Mouse (Mus musculus) midbrain, embryonic 14.5 days (tissue): ENCODE results near the gene Prickle2. TPM values are rescaled to one million over a fixed set of nuclear protein-coding genes. Genes with fewer than 3 reads are reported as not detected.

Experiments
- ATAC-seq: fragments of 200-750 bp; cut with Nextera tagmentation; 2 replicates; pipeline ENCODE4 v1.8.0; 2017; ENCODE audit warnings: moderate number of reproducible peaks, moderate library complexity; ENCODE audit not compliant: low FRiP score, low TSS enrichment
- DNase-seq: peaks from one replicate; pipeline ENCODE4 v3.0.0-alpha.2; 2015
- H3K27ac ChIP-seq: fragments of 300-500 bp; sonication (generic); replicated peaks from 2 replicates; pipeline ENCODE4 v1.5.1; 2014; ENCODE audit warnings: mild to moderate bottlenecking, low read depth, low read length, moderate library complexity
- H3K27me3 ChIP-seq: fragments of 300-500 bp; sonication (generic); 2 replicates; pipeline ENCODE4 v1.6.1; 2014; ENCODE audit warnings: low read length, control low read depth, mixed read lengths; ENCODE audit not compliant: control insufficient read depth, insufficient read depth
- H3K36me3 ChIP-seq: fragments of 300-500 bp; sonication (generic); 2 replicates; pipeline ENCODE4 v1.6.1; 2014; ENCODE audit warnings: low read length, control low read depth; ENCODE audit not compliant: control insufficient read depth, insufficient read depth
- H3K4me1 ChIP-seq: fragments of 300-500 bp; sonication (generic); 2 replicates; pipeline ENCODE4 v1.6.1; 2014; ENCODE audit warnings: mild to moderate bottlenecking, antibody characterized with exemption, low read length, control low read depth; ENCODE audit not compliant: control insufficient read depth, insufficient read depth
- H3K4me2 ChIP-seq: fragments of 300-500 bp; sonication (generic); 2 replicates; pipeline ENCODE4 v1.6.1; 2014; ENCODE audit warnings: mild to moderate bottlenecking, low read length, moderate library complexity
- H3K4me3 ChIP-seq: fragments of 300-500 bp; sonication (generic); replicated peaks from 2 replicates; pipeline ENCODE4 v1.5.1; 2014; ENCODE audit warnings: low read depth, low read length
- H3K9ac ChIP-seq: fragments of 300-500 bp; sonication (generic); replicated peaks from 2 replicates; pipeline ENCODE4 v1.6.1; 2014; ENCODE audit warnings: mild to moderate bottlenecking, low read length, moderate library complexity
- H3K9me3 ChIP-seq: fragments of 300-500 bp; sonication (generic); 2 replicates; pipeline ENCODE4 v1.6.1; 2016; ENCODE audit warnings: low read length, control low read depth, mixed read lengths; ENCODE audit not compliant: control insufficient read depth
- WGBS: fragments of 180-500 bp; shearing (Covaris S2); extraction: QIAGEN DNeasy Blood & Tissue Kit; methylation state at CpG from one replicate; pipeline ENCODE4 v1.1.7; 2014; 5-methylcytosine and 5-hydroxymethylcytosine counted together
- polyA plus RNA-seq: library from polyadenylated mRNA; unstranded; fragments of >200 nt; fragmentation: Nextera tagmentation; extraction: Ambion mirVana; gene quantifications from 2 replicates; pipeline ENCODE4 v1.2.1, GENCODE M21; 2014

Prickle2 gene
- polyA plus RNA-seq, 1 experiment from 2014 or later, result 18.0 TPM

- no peaks in the 10 kb centered on the region for H3K27me3 ChIP-seq
- no peak for ATAC-seq
These were observed 308.1 kb downstream of the Prickle2 start for GRCm38 (mm10) chr6:92397876-92398275.

GRCm38 (mm10) chr6:92395556-92395955 lies 310.4 kb downstream of the Prickle2 start:
- Histone ChIP-seq H3K4me3 (no peak overlapping the region), H3K36me3 (no peaks in the 10 kb centered on the region), H3K27ac (no peak overlapping the region), H3K4me1 (no peaks in the 10 kb centered on the region), H3K4me2 (no peak overlapping the region), H3K9me3 (no peaks in the 10 kb centered on the region), H3K27me3 (no peaks in the 10 kb centered on the region), H3K9ac (no peak overlapping the region)
- WGBS, result 88% methylated on average over 4 of the region's 4 CpGs
- no peak for ATAC-seq
- DNase-seq, result no peak

More at GRCm38 (mm10) chr6:92397876-92398275, 308.1 kb downstream of the Prickle2 start:
- WGBS, result 95% methylated on average over 6 of the region's 6 CpGs
- Histone ChIP-seq H3K36me3 (no peaks in the 10 kb centered on the region), H3K9ac (no peak overlapping the region), H3K4me3 (no peak overlapping the region), H3K4me2 (no peak overlapping the region), H3K9me3 (no peaks in the 10 kb centered on the region), H3K4me1 (no peaks in the 10 kb centered on the region), H3K27ac (no peak overlapping the region)
- no peak for DNase-seq

- no peak overlapping the region for H3K4me2 ChIP-seq
- DNase-seq (no peak), ATAC-seq (no peak)
- H3K9me3 ChIP-seq, result no peaks in the 10 kb centered on the region
- no peak overlapping the region for H3K9ac ChIP-seq
- 72% methylated on average over 1 of the region's 1 CpGs for WGBS
- H3K27me3 ChIP-seq, result no peaks in the 10 kb centered on the region
- H3K27ac ChIP-seq, result no peak overlapping the region
- H3K4me3 ChIP-seq, result no peak overlapping the region
- H3K36me3 ChIP-seq, result no peaks in the 10 kb centered on the region
- no peaks in the 10 kb centered on the region for H3K4me1 ChIP-seq
These were observed 310.8 kb downstream of the Prickle2 start for GRCm38 (mm10) chr6:92395143-92395542.

GRCm38 (mm10) chr6:92394628-92395027 lies 311.3 kb downstream of the Prickle2 start:
- no peak for ATAC-seq

DNA sequence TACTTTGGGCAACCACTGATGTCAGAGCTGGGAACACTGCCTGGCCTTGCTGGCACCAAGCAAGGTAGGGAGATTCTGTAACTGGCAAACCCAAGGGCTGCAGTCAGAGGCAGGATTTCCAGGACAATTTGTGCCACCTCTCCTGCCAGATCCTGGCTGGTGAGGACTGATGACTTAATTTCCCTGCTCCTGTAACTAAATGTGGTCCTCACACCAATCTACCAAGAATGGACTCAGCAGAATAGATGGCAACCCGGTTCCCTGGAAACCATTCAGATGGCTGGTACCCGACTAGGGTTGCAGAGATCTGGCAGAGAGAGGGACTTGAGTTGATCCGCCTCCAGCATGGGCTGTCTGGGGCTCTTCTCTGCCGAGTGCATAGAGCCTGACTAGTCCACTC lies 315.6 kb downstream of the Prickle2 start:
- H3K9me3 ChIP-seq, result no peaks in the 10 kb centered on the region
- DNase-seq (no peak), ATAC-seq (no peak)
- H3K9ac ChIP-seq, result no peak overlapping the region
- H3K4me1 ChIP-seq, result no peaks in the 10 kb centered on the region
- 78% methylated on average over 4 of the region's 4 CpGs for WGBS
- H3K27me3 ChIP-seq, result no peaks in the 10 kb centered on the region
- H3K4me2 ChIP-seq, result no peak overlapping the region
- no peak overlapping the region for H3K27ac ChIP-seq
- H3K36me3 ChIP-seq, result no peaks in the 10 kb centered on the region
- H3K4me3 ChIP-seq, result no peak overlapping the region

More at GRCm38 (mm10) chr6:92394628-92395027, 311.3 kb downstream of the Prickle2 start:
- Histone ChIP-seq H3K36me3 (no peaks in the 10 kb centered on the region), H3K4me1 (no peaks in the 10 kb centered on the region), H3K27ac (no peak overlapping the region), H3K4me2 (no peak overlapping the region), H3K4me3 (no peak overlapping the region), H3K9me3 (no peaks in the 10 kb centered on the region), H3K9ac (no peak overlapping the region), H3K27me3 (no peaks in the 10 kb centered on the region)
- 79% methylated on average over 5 of the region's 5 CpGs for WGBS
- DNase-seq, result no peak

DNA sequence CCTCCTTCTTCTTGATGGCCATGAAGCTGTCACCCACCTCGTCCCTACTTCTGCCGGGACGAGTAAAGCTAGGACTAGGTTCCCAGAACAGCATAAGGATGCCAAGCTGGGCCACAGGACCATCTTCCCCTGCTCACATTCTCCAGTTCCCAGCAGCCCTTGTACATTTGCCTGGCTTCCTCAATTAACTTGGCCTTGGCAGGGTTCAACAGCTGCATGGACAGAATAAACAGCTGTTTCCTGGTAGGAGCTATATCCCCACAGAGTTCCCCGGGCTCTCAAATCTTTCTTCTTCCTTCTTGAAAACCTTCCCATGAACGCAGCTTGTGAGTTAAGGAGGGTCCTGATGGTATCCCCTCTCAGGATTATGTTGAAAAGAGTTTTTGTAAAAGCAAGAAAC lies 317.3 kb downstream of the Prickle2 start:
- Histone ChIP-seq H3K36me3 (no peaks in the 10 kb centered on the region), H3K4me2 (no peak overlapping the region), H3K9me3 (no peaks in the 10 kb centered on the region), H3K9ac (no peak overlapping the region), H3K27ac (no peak overlapping the region), H3K4me1 (peaks cover 3% of the 10 kb centered on the region; the same call in 1 of the 2 replicates), H3K27me3 (no peaks in the 10 kb centered on the region), H3K4me3 (no peak overlapping the region)
- whole genome bisulfite sequencing, result 94% methylated on average over 5 of the region's 5 CpGs
- DNase-seq (no peak), ATAC-seq (no peak)

- Histone ChIP-seq H3K4me2 (peak overlapping the region; percentile 24; the same call in 1 of the 2 replicates), H3K27ac (peak overlapping the region; percentile 55), H3K4me1 (peaks cover 10% of the 10 kb centered on the region; the same call in 1 of the 2 replicates), H3K27me3 (no peaks in the 10 kb centered on the region), H3K36me3 (no peaks in the 10 kb centered on the region), H3K9me3 (no peaks in the 10 kb centered on the region), H3K9ac (no peak overlapping the region), H3K4me3 (no peak overlapping the region)
- DNase-seq (peak; percentile 60), ATAC-seq (no peak)
- 25% methylated on average over 14 of the region's 14 CpGs for WGBS
These were observed 322.7 kb downstream of the Prickle2 start for GRCm38 (mm10) chr6:92383196-92383782.

DNA sequence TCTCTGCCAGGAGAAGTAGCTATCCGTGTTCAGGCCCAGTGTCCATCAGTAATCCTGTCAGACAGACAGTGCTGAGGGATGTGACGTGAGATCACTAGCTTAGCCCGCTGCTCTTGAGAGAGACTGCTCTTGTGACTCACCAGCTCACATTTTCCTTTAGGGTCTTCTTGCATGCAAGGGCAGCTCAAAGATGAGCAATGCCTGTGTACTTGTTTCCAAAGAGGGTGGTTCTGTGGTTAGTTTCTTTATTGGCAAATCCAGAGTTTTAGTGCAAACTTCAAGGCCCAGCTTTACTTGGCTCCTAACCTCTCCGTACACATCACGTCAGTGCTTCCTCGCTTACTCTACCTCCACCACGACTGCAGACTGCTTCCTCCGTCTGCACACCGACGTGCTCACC lies 324.9 kb downstream of the Prickle2 start:
- H3K4me3 ChIP-seq, result no peak overlapping the region
- H3K36me3 ChIP-seq, result peaks cover 4% of the 10 kb centered on the region; the same call in 1 of the 2 replicates
- ATAC-seq, result no peak
- no peak overlapping the region for H3K27ac ChIP-seq
- no peak for DNase-seq
- no peak overlapping the region for H3K4me2 ChIP-seq
- H3K4me1 ChIP-seq, result peaks cover 10% of the 10 kb centered on the region; the same call in 1 of the 2 replicates
- H3K27me3 ChIP-seq, result no peaks in the 10 kb centered on the region
- H3K9ac ChIP-seq, result no peak overlapping the region
- H3K9me3 ChIP-seq, result no peaks in the 10 kb centered on the region
- WGBS, result 87% methylated on average over 10 of the region's 10 CpGs

- Histone ChIP-seq H3K27ac (no peak overlapping the region), H3K4me3 (no peak overlapping the region), H3K27me3 (no peaks in the 10 kb centered on the region), H3K9ac (no peak overlapping the region), H3K36me3 (peaks cover 9% of the 10 kb centered on the region), H3K4me1 (no peaks in the 10 kb centered on the region), H3K9me3 (no peaks in the 10 kb centered on the region), H3K4me2 (no peak overlapping the region)
- no peak for ATAC-seq
- no peak for DNase-seq
- 79% methylated on average over 6 of the region's 6 CpGs for WGBS
These were observed 331.1 kb downstream of the Prickle2 start for GRCm38 (mm10) chr6:92374826-92375225.
